Mouse (Mus musculus) forebrain, embryonic 16.5 days (tissue): ENCODE measurements around the gene Slpi. TPM values are rescaled to one million over a fixed set of nuclear protein-coding genes. Genes with fewer than 3 reads are reported as not detected.

Experiments used
- ATAC-seq: fragments of 200-750 bp; cut with Nextera tagmentation; 2 replicates; pipeline ENCODE4 v1.8.0; 2017; ENCODE audit warnings: mild to moderate bottlenecking, moderate library complexity
- H3K27ac ChIP-seq: fragments of 300-500 bp; sonication (generic); 2 replicates; pipeline ENCODE4 v1.5.1; 2014; ENCODE audit warnings: low read length, control low read depth
- H3K27me3 ChIP-seq: fragments of 300-500 bp; sonication (generic); replicated peaks from 2 replicates; pipeline ENCODE4 v1.6.1; 2014; ENCODE audit warnings: low read length; ENCODE audit not compliant: control insufficient read depth, insufficient read depth
- H3K36me3 ChIP-seq: fragments of 300-500 bp; sonication (generic); 2 replicates; pipeline ENCODE4 v1.6.1; 2014; ENCODE audit not compliant: control insufficient read depth, insufficient read depth
- H3K4me1 ChIP-seq: fragments of 300-500 bp; sonication (generic); replicated peaks from 2 replicates; pipeline ENCODE4 v1.6.1; 2014; ENCODE audit warnings: low read length; ENCODE audit not compliant: control insufficient read depth, insufficient read depth
- H3K4me2 ChIP-seq: fragments of 300-500 bp; sonication (generic); 2 replicates; pipeline ENCODE4 v1.6.1; 2014; ENCODE audit warnings: mild to moderate bottlenecking, low read length, control low read depth
- H3K4me3 ChIP-seq: fragments of 300-500 bp; sonication (generic); replicated peaks from 2 replicates; pipeline ENCODE4 v1.5.1; 2014; ENCODE audit warnings: mild to moderate bottlenecking, low read length, control low read depth
- H3K9ac ChIP-seq: fragments of 300-500 bp; sonication (generic); replicated peaks from 2 replicates; pipeline ENCODE4 v1.6.1; 2014; ENCODE audit warnings: low read depth, low read length, control low read depth
- H3K9me3 ChIP-seq: fragments of 300-500 bp; sonication (generic); 2 replicates; pipeline ENCODE4 v1.6.1; 2016; ENCODE audit warnings: low read length; ENCODE audit not compliant: control insufficient read depth
- WGBS: fragments of 180-500 bp; shearing (Covaris S2); extraction: QIAGEN DNeasy Blood & Tissue Kit; methylation state at CpG from one replicate; pipeline ENCODE4 v1.1.7; 2014; 5-methylcytosine and 5-hydroxymethylcytosine counted together
- polyA plus RNA-seq: library from polyadenylated mRNA; unstranded; fragments of >200 nt; fragmentation: Nextera tagmentation; extraction: Ambion mirVana; gene quantifications from 2 replicates; pipeline ENCODE4 v1.2.1, GENCODE M21; 2015

Slpi gene
- polyA plus RNA-seq, 1 experiment from 2014 or later, result not detected

DNA sequence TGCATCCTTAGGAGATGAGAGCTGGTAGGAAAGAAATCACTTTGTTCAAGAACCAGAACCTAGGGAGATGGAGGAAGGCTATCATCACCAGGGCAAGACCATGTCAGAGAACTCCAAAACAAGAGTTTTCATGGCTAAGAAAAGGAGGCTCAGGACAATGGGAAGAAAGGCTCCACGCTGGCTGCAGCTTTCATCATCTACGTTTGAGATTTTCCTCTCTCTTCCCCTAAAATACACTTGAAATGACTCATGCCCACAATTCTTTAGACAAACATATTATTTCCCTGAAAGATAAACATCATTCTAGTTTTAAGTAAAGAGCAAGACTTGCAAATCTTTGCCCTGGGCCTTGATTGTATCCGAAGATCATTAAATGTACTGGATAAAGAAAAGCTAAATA lies 17.5 kb downstream of the Slpi start:
- no peak overlapping the region for H3K27ac ChIP-seq
- H3K9me3 ChIP-seq, result no peaks in the 10 kb centered on the region
- H3K27me3 ChIP-seq, result no peaks in the 10 kb centered on the region
- no peaks in the 10 kb centered on the region for H3K4me1 ChIP-seq
- H3K36me3 ChIP-seq, result no peaks in the 10 kb centered on the region
- H3K4me2 ChIP-seq, result no peak overlapping the region
- no peak overlapping the region for H3K9ac ChIP-seq
- H3K4me3 ChIP-seq, result no peak overlapping the region
- 80% methylated on average over 3 of the region's 3 CpGs for WGBS
- ATAC-seq, result no peak

DNA sequence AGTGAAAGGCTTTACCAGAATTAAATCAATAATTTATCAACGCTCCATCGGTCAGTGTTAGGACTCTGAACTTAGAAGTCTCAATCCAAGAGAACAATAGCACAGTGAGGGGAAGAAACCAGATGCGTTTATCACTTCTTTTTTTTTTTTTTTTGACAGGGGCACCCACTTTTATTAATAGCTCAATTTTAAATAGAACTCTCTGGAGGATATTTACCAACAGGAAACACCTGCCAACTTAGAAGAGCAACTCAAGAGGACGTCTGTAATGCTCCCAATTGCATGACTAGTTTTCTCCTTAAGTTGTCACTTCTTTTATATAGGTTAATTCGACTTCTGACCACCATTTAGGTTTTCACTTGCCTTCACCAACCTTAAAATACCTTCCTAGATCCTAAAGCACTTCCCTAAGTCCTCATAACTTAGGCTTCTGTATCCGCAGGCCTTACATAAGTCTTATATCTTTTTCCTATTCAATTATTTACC lies 20.2 kb downstream of the Slpi start:
- Histone ChIP-seq H3K4me1 (no peaks in the 10 kb centered on the region), H3K4me2 (no peak overlapping the region), H3K9me3 (no peaks in the 10 kb centered on the region), H3K9ac (no peak overlapping the region), H3K27ac (no peak overlapping the region), H3K27me3 (no peaks in the 10 kb centered on the region), H3K36me3 (no peaks in the 10 kb centered on the region), H3K4me3 (no peak overlapping the region)
- WGBS, result 81% methylated on average over 6 of the region's 6 CpGs
- no peak for ATAC-seq

GRCm38 (mm10) chr2:164366947-164367346 lies 21.9 kb downstream of the Slpi start:
- Histone ChIP-seq H3K9ac (no peak overlapping the region), H3K27me3 (no peaks in the 10 kb centered on the region; the same call in 1 of the 2 replicates), H3K27ac (no peak overlapping the region), H3K4me1 (no peaks in the 10 kb centered on the region), H3K36me3 (no peaks in the 10 kb centered on the region), H3K4me2 (no peak overlapping the region), H3K4me3 (no peak overlapping the region), H3K9me3 (no peaks in the 10 kb centered on the region)
- 39% methylated on average over 3 of the region's 3 CpGs for WGBS
- ATAC-seq, result no peak

DNA sequence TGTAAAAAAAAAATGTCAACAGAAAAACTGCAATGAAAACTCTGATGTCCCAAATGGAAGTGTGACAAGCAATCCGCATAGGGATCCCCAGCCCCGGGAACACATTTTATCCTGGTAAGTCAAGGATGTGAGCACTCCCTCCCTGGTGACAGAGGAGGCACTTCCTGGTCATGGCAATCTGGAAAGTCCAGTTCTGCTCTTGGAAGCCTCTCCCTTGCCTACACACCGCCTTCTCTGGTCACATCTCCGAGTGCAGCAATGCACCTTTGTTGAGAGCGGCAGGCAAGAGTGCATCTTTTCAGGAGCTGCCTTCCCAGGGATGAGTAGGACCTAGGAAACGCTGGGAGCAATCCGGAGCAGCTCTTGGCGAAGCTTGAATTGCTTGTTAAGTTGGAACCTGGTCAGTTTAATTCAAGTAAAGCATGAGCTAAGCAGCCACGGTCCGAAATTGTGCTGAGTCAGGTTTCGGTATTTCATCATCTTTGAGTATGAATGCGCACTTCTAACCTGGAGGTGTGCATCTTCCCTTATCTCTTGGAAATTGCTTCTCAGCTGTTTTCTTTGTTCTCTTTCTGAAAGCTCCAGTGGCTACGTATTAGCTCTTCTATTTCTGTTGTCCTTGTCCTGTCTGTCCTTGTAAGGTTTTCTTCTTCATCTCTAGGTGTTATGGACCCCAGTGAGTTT lies 27.8 kb downstream of the Slpi start:
- ATAC-seq, result no peak
- no peak overlapping the region for H3K4me3 ChIP-seq
- no peak overlapping the region for H3K4me2 ChIP-seq
- no peaks in the 10 kb centered on the region; the same call in 1 of the 2 replicates for H3K27me3 ChIP-seq
- H3K9me3 ChIP-seq, result no peaks in the 10 kb centered on the region
- H3K9ac ChIP-seq, result no peak overlapping the region
- no peaks in the 10 kb centered on the region for H3K36me3 ChIP-seq
- WGBS, result 36% methylated on average over 13 of the region's 13 CpGs
- no peak overlapping the region for H3K27ac ChIP-seq
- no peaks in the 10 kb centered on the region for H3K4me1 ChIP-seq

GRCm38 (mm10) chr2:164359668-164360067 lies 29.2 kb downstream of the Slpi start:
- 84% methylated on average over 5 of the region's 5 CpGs for WGBS
- no peaks in the 10 kb centered on the region for H3K9me3 ChIP-seq
- H3K27ac ChIP-seq, result no peak overlapping the region

DNA sequence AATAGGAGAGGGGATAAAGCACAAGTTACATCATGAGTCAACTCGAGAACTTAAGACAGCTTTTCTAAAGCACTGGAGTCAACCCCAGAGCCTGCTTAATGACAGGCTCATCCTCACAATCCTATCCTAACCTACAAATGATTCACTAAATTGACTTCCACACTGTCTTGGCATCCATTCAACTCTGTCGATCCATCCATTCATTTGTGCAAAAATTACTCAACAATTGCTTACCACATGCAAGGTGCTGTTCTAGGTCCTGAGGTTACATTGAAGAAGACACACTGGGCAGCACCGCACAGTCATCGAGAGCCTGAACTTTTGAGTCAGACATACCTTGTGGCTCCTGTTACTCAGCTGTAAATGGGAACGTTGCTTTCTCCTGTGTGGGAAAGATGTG lies 29.9 kb downstream of the Slpi start:
- no peak overlapping the region for H3K4me3 ChIP-seq
- no peak for ATAC-seq
- WGBS, result 89% methylated on average over 5 of the region's 5 CpGs

More at GRCm38 (mm10) chr2:164359668-164360067, 29.2 kb downstream of the Slpi start:
- no peaks in the 10 kb centered on the region for H3K4me1 ChIP-seq
- no peak for ATAC-seq
- no peak overlapping the region for H3K4me3 ChIP-seq
- H3K36me3 ChIP-seq, result no peaks in the 10 kb centered on the region
- H3K9ac ChIP-seq, result no peak overlapping the region
- no peak overlapping the region for H3K4me2 ChIP-seq
- H3K27me3 ChIP-seq, result no peaks in the 10 kb centered on the region; the same call in 1 of the 2 replicates

GRCm38 (mm10) chr2:164358373-164358772 lies 30.5 kb downstream of the Slpi start:
- no peaks in the 10 kb centered on the region for H3K36me3 ChIP-seq
- H3K27ac ChIP-seq, result no peak overlapping the region
- H3K27me3 ChIP-seq, result no peaks in the 10 kb centered on the region; the same call in 1 of the 2 replicates
- WGBS, result 86% methylated on average over 3 of the region's 3 CpGs
- no peak overlapping the region for H3K9ac ChIP-seq
- H3K4me1 ChIP-seq, result no peaks in the 10 kb centered on the region
- no peaks in the 10 kb centered on the region for H3K9me3 ChIP-seq
- no peak for ATAC-seq
- no peak overlapping the region for H3K4me3 ChIP-seq
- no peak overlapping the region for H3K4me2 ChIP-seq

More for the DNA sequence above, 29.9 kb downstream of the Slpi start:
- Histone ChIP-seq H3K36me3 (no peaks in the 10 kb centered on the region), H3K27ac (no peak overlapping the region), H3K9ac (no peak overlapping the region), H3K4me1 (no peaks in the 10 kb centered on the region), H3K27me3 (no peaks in the 10 kb centered on the region; the same call in 1 of the 2 replicates), H3K4me2 (no peak overlapping the region), H3K9me3 (no peaks in the 10 kb centered on the region)

- 84% methylated on average over 11 of the region's 11 CpGs for WGBS
- Histone ChIP-seq H3K27me3 (no peaks in the 10 kb centered on the region), H3K9ac (no peak overlapping the region), H3K9me3 (no peaks in the 10 kb centered on the region), H3K36me3 (no peaks in the 10 kb centered on the region), H3K4me2 (no peak overlapping the region), H3K4me1 (no peaks in the 10 kb centered on the region), H3K4me3 (no peak overlapping the region), H3K27ac (no peak overlapping the region)
- no peak for ATAC-seq
Measured at GRCm38 (mm10) chr2:164356177-164356967, 32.5 kb downstream of the Slpi start.

- H3K4me3 ChIP-seq, result no peak overlapping the region
- H3K36me3 ChIP-seq, result no peaks in the 10 kb centered on the region
- ATAC-seq, result no peak
- 88% methylated on average over 11 of the region's 11 CpGs for WGBS
- H3K4me1 ChIP-seq, result no peaks in the 10 kb centered on the region
- H3K27me3 ChIP-seq, result no peaks in the 10 kb centered on the region
- no peak overlapping the region for H3K9ac ChIP-seq
- 0 out of 2 replicates have a peak, but pooled peaks cover 2% of the 10 kb centered on the region for H3K9me3 ChIP-seq
- H3K27ac ChIP-seq, result no peak overlapping the region
- no peak overlapping the region for H3K4me2 ChIP-seq
Measured at GRCm38 (mm10) chr2:164353356-164353755, 35.5 kb downstream of the Slpi start.
